Mouse (Mus musculus) lung, embryonic 14.5 days (tissue): ENCODE data around the gene Tagap1. TPM values are rescaled to one million over a fixed set of nuclear protein-coding genes. Genes with fewer than 3 reads are reported as not detected.
"Not testable (repeated sequence)": the region's sequence is repeated elsewhere in the genome, so short reads cannot be mapped to it uniquely, and the experiment has no call there.

Source experiments
- ATAC-seq: fragments of 200-750 bp; cut with Nextera tagmentation; 2 replicates; pipeline ENCODE4 v1.8.0; 2017; ENCODE audit warnings: mild to moderate bottlenecking, moderate TSS enrichment, moderate library complexity; ENCODE audit not compliant: insufficient read depth
- DNase-seq: peaks from one replicate; pipeline ENCODE4 v3.0.0-alpha.2; 2015
- H3K27ac ChIP-seq: fragments of 300-500 bp; sonication (generic); 2 replicates; pipeline ENCODE4 v1.5.1; 2014; ENCODE audit warnings: low read depth, mild to moderate bottlenecking, moderate library complexity
- H3K27me3 ChIP-seq: fragments of 300-500 bp; sonication (generic); 2 replicates; pipeline ENCODE4 v1.6.1; 2014; ENCODE audit warnings: low read length, control low read depth; ENCODE audit not compliant: insufficient read depth
- H3K36me3 ChIP-seq: fragments of 300-500 bp; sonication (generic); 2 replicates; pipeline ENCODE4 v1.6.1; 2014; ENCODE audit warnings: control low read depth; ENCODE audit not compliant: insufficient read depth
- H3K4me1 ChIP-seq: fragments of 300-500 bp; sonication (generic); 2 replicates; pipeline ENCODE4 v1.6.1; 2014; ENCODE audit warnings: antibody characterized with exemption, control low read depth; ENCODE audit not compliant: insufficient read depth
- H3K4me2 ChIP-seq: fragments of 300-500 bp; sonication (generic); 2 replicates; pipeline ENCODE4 v1.6.1; 2014; ENCODE audit warnings: mild to moderate bottlenecking
- H3K4me3 ChIP-seq: fragments of 300-500 bp; sonication (generic); 2 replicates; pipeline ENCODE4 v1.5.1; 2014; ENCODE audit warnings: low read depth, low read length
- H3K9ac ChIP-seq: fragments of 300-500 bp; sonication (generic); 2 replicates; pipeline ENCODE4 v1.6.1; 2014
- H3K9me3 ChIP-seq: fragments of 300-500 bp; sonication (generic); 2 replicates; pipeline ENCODE4 v1.6.1; 2016; ENCODE audit warnings: low read depth, low read length, control low read depth
- WGBS: fragments of 180-500 bp; shearing (Covaris S2); extraction: QIAGEN DNeasy Blood & Tissue Kit; methylation state at CpG from one replicate; pipeline ENCODE4 v1.1.7; 2014; 5-methylcytosine and 5-hydroxymethylcytosine counted together
- polyA plus RNA-seq: library from polyadenylated mRNA; unstranded; fragments of >200 nt; fragmentation: Nextera tagmentation; extraction: Ambion mirVana; gene quantifications from 2 replicates; pipeline ENCODE4 v1.2.1, GENCODE M21; 2014

Gene Tagap1
- polyA plus RNA-seq, 1 experiment from 2014 or later: 58.6 TPM

GRCm38 (mm10) chr17:6986118-6986517, 25.2 kb upstream of the Tagap1 start:
- not testable (repeated sequence) for H3K36me3 ChIP-seq, ATAC-seq

GRCm38 (mm10) chr17:6980144-6980543, 19.2 kb upstream of the Tagap1 start:
- H3K27ac ChIP-seq, H3K36me3 ChIP-seq, ATAC-seq, H3K9me3 ChIP-seq, H3K27me3 ChIP-seq, H3K9ac ChIP-seq, H3K4me2 ChIP-seq, H3K4me3 ChIP-seq, DNase-seq, H3K4me1 ChIP-seq: not testable (repeated sequence)
- WGBS: 93% methylated on average over 5 of the region's 8 CpGs

More at GRCm38 (mm10) chr17:6986118-6986517, 25.2 kb upstream of the Tagap1 start:
- not testable (repeated sequence) for H3K9me3 ChIP-seq, H3K4me3 ChIP-seq, H3K4me1 ChIP-seq, H3K27me3 ChIP-seq, DNase-seq, H3K4me2 ChIP-seq, H3K27ac ChIP-seq, H3K9ac ChIP-seq
- 92% methylated on average over 1 of the region's 1 CpGs for WGBS

GRCm38 (mm10) chr17:6979380-6979779, 18.4 kb upstream of the Tagap1 start:
- not testable (repeated sequence) for H3K27ac ChIP-seq, H3K27me3 ChIP-seq, H3K36me3 ChIP-seq, ATAC-seq, H3K9me3 ChIP-seq, H3K4me1 ChIP-seq
- peak; percentile 7 for DNase-seq
- Histone ChIP-seq H3K9ac (peak overlapping the region; percentile 60; the same call in 1 of the 2 replicates), H3K4me3 (peak overlapping the region; percentile 50), H3K4me2 (peak overlapping the region; percentile 56)
- WGBS: 11% methylated on average over 5 of the region's 5 CpGs

- H3K27ac ChIP-seq, H3K27me3 ChIP-seq, H3K36me3 ChIP-seq, H3K9me3 ChIP-seq, H3K4me1 ChIP-seq: not testable (repeated sequence)
- H3K9ac ChIP-seq: peak within 1 kb of the TSS; percentile 60
- DNase-seq (peak; percentile 37), ATAC-seq (peak; percentile 99)
- WGBS: under 1% methylated on average over 24 of the region's 68 CpGs
- peak within 1 kb of the TSS; percentile 56 for H3K4me2 ChIP-seq
- peak within 1 kb of the TSS; percentile 50 for H3K4me3 ChIP-seq
Measured at GRCm38 (mm10) chr17:6978287-6979248, 17.6 kb upstream of the Tagap1 start, which contains the start of gene Gm49721. Gene Gm49721 (plus strand): TSS chr17:6978904.

- H3K27ac ChIP-seq, H3K4me1 ChIP-seq, H3K9ac ChIP-seq, H3K9me3 ChIP-seq, H3K4me3 ChIP-seq, H3K36me3 ChIP-seq, H3K4me2 ChIP-seq, DNase-seq, H3K27me3 ChIP-seq, ATAC-seq: not testable (repeated sequence)
- 56% methylated on average over 3 of the region's 3 CpGs for WGBS
Measured at GRCm38 (mm10) chr17:6974985-6975384, 14.0 kb upstream of the Tagap1 start.

- not testable (repeated sequence) for DNase-seq, H3K4me1 ChIP-seq, H3K4me2 ChIP-seq, H3K9me3 ChIP-seq, H3K4me3 ChIP-seq, H3K27ac ChIP-seq, H3K27me3 ChIP-seq, H3K9ac ChIP-seq, ATAC-seq, H3K36me3 ChIP-seq
- 65% methylated on average over 4 of the region's 4 CpGs for WGBS
Measured at GRCm38 (mm10) chr17:6972836-6973396, 12.0 kb upstream of the Tagap1 start.

GRCm38 (mm10) chr17:6971238-6971637, 10.3 kb upstream of the Tagap1 start:
- not testable (repeated sequence) for H3K9me3 ChIP-seq, ATAC-seq, H3K4me3 ChIP-seq, H3K4me2 ChIP-seq, H3K4me1 ChIP-seq, H3K27me3 ChIP-seq, H3K27ac ChIP-seq, DNase-seq, H3K9ac ChIP-seq, H3K36me3 ChIP-seq
- 80% methylated on average over 8 of the region's 8 CpGs for WGBS

GRCm38 (mm10) chr17:6970334-6970733, 9.4 kb upstream of the Tagap1 start, which contains the start of gene Rnaset2b:
Gene Rnaset2b (plus strand): TSS chr17:6970634.
- H3K4me3 ChIP-seq, DNase-seq, H3K27ac ChIP-seq, H3K36me3 ChIP-seq, H3K4me1 ChIP-seq, H3K9ac ChIP-seq, H3K9me3 ChIP-seq, H3K4me2 ChIP-seq, H3K27me3 ChIP-seq, ATAC-seq: not testable (repeated sequence)
- no CpG with 5 or more reads among the region's 8 CpGs for WGBS

GRCm38 (mm10) chr17:6967673-6968072, 6.7 kb upstream of the Tagap1 start:
- not testable (repeated sequence) for H3K9me3 ChIP-seq, H3K4me3 ChIP-seq, H3K27me3 ChIP-seq, H3K4me2 ChIP-seq, ATAC-seq, H3K27ac ChIP-seq, H3K36me3 ChIP-seq, DNase-seq, H3K9ac ChIP-seq, H3K4me1 ChIP-seq
- no CpG with 5 or more reads among the region's 1 CpGs for WGBS
